Mouse (Mus musculus) ES-CJ7 (cell line): ENCODE data around the gene Smim24.

Experiments
- DNase-seq: peaks from one replicate; pipeline ENCODE4 v3.0.0; 2011; ENCODE audit warnings: low read depth, low spot score

Gene Smim24

DNA sequence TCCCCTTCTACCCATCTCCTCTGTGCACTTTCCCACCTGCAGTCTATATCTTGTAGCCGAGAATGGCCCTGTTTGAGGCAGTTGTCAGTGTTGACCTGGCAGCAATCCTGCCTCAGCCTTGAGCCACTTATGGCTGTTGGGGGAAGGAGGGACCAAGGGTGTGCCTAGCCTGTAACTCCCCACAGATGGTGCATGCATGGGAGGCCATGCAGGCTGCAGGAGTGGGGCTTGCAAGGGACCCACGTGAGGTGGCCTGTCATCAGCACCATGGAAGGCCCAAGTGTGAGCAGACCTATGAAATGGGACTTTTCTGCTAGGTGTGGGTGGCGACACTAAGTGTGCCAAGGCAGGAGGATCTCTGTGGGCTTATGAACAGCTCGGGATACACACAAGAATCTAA lies 27.8 kb upstream of the Smim24 start:
- DNase-seq, result no peak

GRCm38 (mm10) chr10:81365672-81366476 lies 27.0 kb upstream of the Smim24 start, which contains the start of gene 4930404N11Rik:
TSS of gene 4930404N11Rik (minus strand) at chr10:81365816.
- DNase-seq, result peak; percentile 81

DNA sequence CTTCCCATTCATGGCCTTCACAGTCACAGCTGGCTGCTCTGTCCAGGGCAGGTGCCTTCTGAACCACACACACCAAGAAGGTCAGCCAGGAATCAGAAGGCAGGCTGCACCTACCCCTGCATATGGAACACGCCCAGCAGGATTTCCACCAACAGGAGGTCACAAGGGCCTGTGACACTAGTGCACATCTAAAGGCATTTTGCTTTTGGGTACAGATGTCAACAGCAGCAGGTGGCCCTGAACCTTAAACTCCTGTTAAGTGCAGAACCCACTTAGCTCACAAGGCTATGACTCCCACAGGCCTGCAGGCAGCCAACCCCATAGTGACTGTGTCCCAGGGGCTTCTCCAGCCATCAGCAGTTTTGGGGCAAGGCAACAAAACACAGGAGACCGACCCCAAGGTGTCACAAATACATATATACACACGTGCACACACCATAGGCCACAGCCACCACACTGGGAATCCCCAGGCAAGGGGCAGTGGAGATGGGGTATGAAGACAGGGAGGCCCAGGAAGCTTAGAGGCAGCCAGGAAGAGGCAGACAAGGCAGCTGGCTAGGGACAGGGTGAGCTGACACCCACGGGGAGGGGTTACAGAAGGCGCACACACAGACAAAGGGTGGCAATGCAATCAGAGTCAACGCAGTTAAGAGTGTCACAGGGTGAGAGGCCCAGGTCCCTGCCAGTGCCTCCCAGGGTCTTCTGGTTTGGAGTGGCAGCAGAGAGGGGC lies 26.2 kb upstream of the Smim24 start:
- no peak for DNase-seq

GRCm38 (mm10) chr10:81367207-81367495 lies 25.7 kb upstream of the Smim24 start:
- DNase-seq, result no peak

DNA sequence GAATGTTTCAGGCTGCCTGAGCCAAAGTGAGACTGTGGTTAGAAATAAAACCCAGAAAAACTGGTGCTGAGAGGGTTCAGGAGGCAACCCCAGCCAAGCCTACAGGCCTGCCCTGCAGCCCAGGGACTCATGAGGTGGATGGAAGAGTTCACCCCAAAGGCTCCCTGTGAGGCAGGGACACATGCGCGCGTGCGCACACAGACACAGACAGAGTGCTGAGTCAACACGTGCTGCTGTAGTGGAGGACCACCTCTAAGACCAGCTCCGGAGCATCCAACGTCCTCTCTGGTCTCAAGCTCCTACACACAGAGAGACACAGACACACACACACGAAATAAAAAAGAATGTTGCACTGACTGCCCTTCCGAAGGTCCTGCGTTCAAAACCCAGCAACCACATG lies 17.5 kb upstream of the Smim24 start:
- no peak for DNase-seq

GRCm38 (mm10) chr10:81376561-81377361 lies 16.1 kb upstream of the Smim24 start:
- DNase-seq, result peak; percentile 66

GRCm38 (mm10) chr10:81377362-81377664 lies 15.5 kb upstream of the Smim24 start:
- DNase-seq, result no peak

- no peak for DNase-seq
Observed at GRCm38 (mm10) chr10:81377793-81378552, 14.9 kb upstream of the Smim24 start, which contains the start of gene Fzr1. TSS of gene Fzr1 (minus strand) at chr10:81378516.

DNA sequence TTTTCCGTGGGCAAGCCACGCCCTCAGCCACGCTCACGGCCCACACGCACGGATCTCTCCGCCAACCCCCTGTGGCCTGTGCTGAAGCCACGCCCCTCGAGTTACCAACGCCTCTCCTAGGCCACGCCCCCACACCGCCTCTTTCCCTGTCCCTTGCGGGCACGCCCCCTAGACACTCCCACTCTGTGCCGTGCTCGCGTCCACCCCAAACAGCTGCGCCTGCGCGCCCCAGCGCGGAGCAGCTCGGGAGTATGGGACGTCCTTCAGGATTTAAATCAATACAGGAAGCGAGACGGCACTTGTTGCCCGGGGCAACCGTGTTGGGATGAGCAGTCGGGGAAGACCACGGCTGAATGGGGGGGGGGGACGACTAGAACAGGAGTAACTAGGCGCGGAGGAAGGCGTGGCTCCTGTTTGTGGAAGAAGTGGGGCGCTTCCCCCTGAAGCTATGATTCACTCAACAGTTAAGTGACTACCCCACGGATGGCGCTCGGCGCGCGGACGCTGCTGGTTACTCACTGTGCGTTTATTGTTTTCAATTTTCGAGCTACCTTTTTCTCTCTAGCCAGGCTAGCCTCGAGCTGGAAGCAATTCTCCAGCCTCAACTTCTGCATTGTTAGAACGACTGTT lies 14.2 kb upstream of the Smim24 start:
- peak; percentile 100 for DNase-seq

- DNase-seq, result no peak
Observed at GRCm38 (mm10) chr10:81379183-81379553, 13.7 kb upstream of the Smim24 start.

- DNase-seq, result no peak
Observed at GRCm38 (mm10) chr10:81379809-81380378, 13.0 kb upstream of the Smim24 start.

GRCm38 (mm10) chr10:81382039-81382438 lies 10.8 kb upstream of the Smim24 start:
- no peak for DNase-seq

GRCm38 (mm10) chr10:81383802-81384604 lies 8.8 kb upstream of the Smim24 start, which contains the start of the genes Dohh and Gm48551:
TSS of gene Dohh (plus strand) at chr10:81384428.
TSS of gene Gm48551 (plus strand) at chr10:81384466.
- DNase-seq, result peak; percentile 100

- DNase-seq, result no peak
Observed at GRCm38 (mm10) chr10:81384605-81384982, 8.3 kb upstream of the Smim24 start.

GRCm38 (mm10) chr10:81385603-81386306 lies 7.1 kb upstream of the Smim24 start:
- no peak for DNase-seq

GRCm38 (mm10) chr10:81387716-81388115 lies 5.1 kb upstream of the Smim24 start:
- DNase-seq, result no peak

GRCm38 (mm10) chr10:81388505-81389055 lies 4.3 kb upstream of the Smim24 start, which contains the start of gene Gm48552:
TSS of gene Gm48552 (plus strand) at chr10:81389005.
- DNase-seq, result no peak

DNA sequence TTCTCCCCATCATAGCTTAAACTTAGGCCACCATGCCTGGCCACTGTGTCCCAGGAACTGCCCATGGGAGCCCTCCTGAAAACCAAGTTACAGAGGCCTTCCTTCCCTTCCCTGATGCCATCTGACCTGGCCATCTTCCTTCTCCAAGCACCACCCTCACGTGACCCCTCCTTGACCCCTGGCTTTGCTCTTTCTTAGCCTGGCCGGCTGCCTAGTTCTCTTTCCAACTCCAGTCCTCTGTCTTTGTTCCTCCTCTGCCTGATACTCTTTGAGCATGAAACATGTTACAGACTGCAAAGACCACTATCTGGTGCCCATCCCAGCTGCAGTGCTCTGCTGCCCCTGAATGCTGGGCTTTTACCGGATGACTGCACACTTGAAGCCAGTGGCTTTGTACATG lies 3.5 kb upstream of the Smim24 start:
- DNase-seq, result no peak
